In genomic region chr4:130360238-130360590, GRCm38 (mm10) we compare ENCODE assay signal across 8 mouse cellular contexts. TPM values are rescaled to one million over a fixed set of nuclear protein-coding genes. Genes with fewer than 3 reads are reported as not detected.
DNase-seq lines count a peak whose midpoint lies in the region; ATAC-seq and TF ChIP-seq lines count a peak whose summit lies in the region.

No protein-coding gene starts in this region.

- peak overlapping the region; percentile 69 for H3K4me2 ChIP-seq in heart, embryonic 12.5 days
- H3K4me2 ChIP-seq in CH12.LX (ENCODE audit: insufficient read depth, low read depth, poor library complexity, severe bottlenecking) = no peak overlapping the region
- peak overlapping the region; percentile 70 for H3K4me2 ChIP-seq in forebrain, embryonic 13.5 days
- peak overlapping the region; percentile 95 for H3K4me2 ChIP-seq in liver, embryonic 14.5 days (ENCODE audit: low read depth)

- TF ChIP-seq POLR2A in CH12.LX (IDR thresholded peaks at IDR 0.05; ENCODE audit: low read depth, low read length) = no peak

- dilution Hi-C loops in CH12.LX (cut with MboI; ENCODE audit: extremely low pct_ligation_motif_present, extremely low pct_unique_long_range_greater_than_20kb, low sequenced_read_pairs) = no loop called here

- H3K36me3 ChIP-seq in heart, embryonic 12.5 days = peaks cover 38% of the 10 kb centered on the region
- peaks cover 26 to 50% of the 10 kb centered on the region in 2 experiments for H3K36me3 ChIP-seq in CH12.LX (replicated peaks in 1 of 2; ENCODE audit: control insufficient read depth in 1 of 2, insufficient read depth in 1 of 2, low read length in 1 of 2)
- H3K36me3 ChIP-seq in forebrain, embryonic 13.5 days (ENCODE audit: poor library complexity, severe bottlenecking) = peaks cover 32% of the 10 kb centered on the region
- H3K36me3 ChIP-seq in liver, embryonic 14.5 days (replicated peaks; ENCODE audit: control insufficient read depth, insufficient read depth, low read depth) = peaks cover 27% of the 10 kb centered on the region

- peaks cover 17% of the 10 kb centered on the region for H3K4me1 ChIP-seq in heart, embryonic 12.5 days (replicated peaks)
- H3K4me1 ChIP-seq in CH12.LX (ENCODE audit: control insufficient read depth in 1 of 2, insufficient read depth in 2 of 2) = peaks cover 7 to 28% of the 10 kb centered on the region in 2 experiments
- H3K4me1 ChIP-seq in forebrain, embryonic 13.5 days = peaks cover 24% of the 10 kb centered on the region
- peaks cover 19 to 21% of the 10 kb centered on the region in 2 experiments for H3K4me1 ChIP-seq in liver, embryonic 14.5 days (replicated peaks; ENCODE audit: control insufficient read depth in 2 of 2, insufficient read depth in 2 of 2, low read length in 1 of 2)

- in situ Hi-C loops in CH12.LX (cut with MboI; ENCODE audit: low pct_ligation_motif_present, low pct_unique_long_range_greater_than_20kb, low sequenced_read_pairs) = no loop called here

- H3K9me3 ChIP-seq in heart, embryonic 12.5 days (replicated peaks) = no peaks in the 10 kb centered on the region
- H3K9me3 ChIP-seq in CH12.LX (replicated peaks; ENCODE audit: low read length) = no peaks in the 10 kb centered on the region
- H3K9me3 ChIP-seq in forebrain, embryonic 13.5 days (replicated peaks) = no peaks in the 10 kb centered on the region
- H3K9me3 ChIP-seq in liver, embryonic 14.5 days (ENCODE audit: control insufficient read depth, low read length) = no peaks in the 10 kb centered on the region

- H3K27me3 ChIP-seq in heart, embryonic 12.5 days (replicated peaks) = no peaks in the 10 kb centered on the region
- no peaks in the 10 kb centered on the region for H3K27me3 ChIP-seq in CH12.LX (replicated peaks)
- no peaks in the 10 kb centered on the region for H3K27me3 ChIP-seq in forebrain, embryonic 13.5 days
- H3K27me3 ChIP-seq in liver, embryonic 14.5 days (ENCODE audit: control insufficient read depth, insufficient read depth, low read length) = no peaks in the 10 kb centered on the region

- ATAC-seq in heart, embryonic 12.5 days (ENCODE audit: insufficient number of reproducible peaks, low FRiP score) = no peak
- ATAC-seq in forebrain, embryonic 13.5 days = no peak
- no peak for ATAC-seq in liver, embryonic 14.5 days (ENCODE audit: insufficient read depth)
- no peak for ATAC-seq in inflammation-experienced regulatory T-cells, adult 6 months

- TF ChIP-seq EP300 in CH12.LX (IDR thresholded peaks at IDR 0.05; ENCODE audit: low read length) = no peak
- TF ChIP-seq EP300 in liver, embryonic 14.5 days (IDR thresholded peaks at IDR 0.05; ENCODE audit: low read depth) = no peak

- no peak for TF ChIP-seq RAD21 in CH12.LX (IDR thresholded peaks at IDR 0.05; ENCODE audit: low read depth, low read length)

- peaks cover 54% of the 10 kb centered on the region for H3K79me2 ChIP-seq in CH12.LX (replicated peaks; ENCODE audit: control insufficient read depth, extremely low read depth, insufficient read depth, poor library complexity, severe bottlenecking)

- peak overlapping the region; percentile 95 for H3K9ac ChIP-seq in heart, embryonic 12.5 days
- H3K9ac ChIP-seq in CH12.LX (ENCODE audit: insufficient read depth, low read depth) = peak overlapping the region; percentile 89
- H3K9ac ChIP-seq in forebrain, embryonic 13.5 days = peak overlapping the region; percentile 89
- peak overlapping the region; percentile 96 for H3K9ac ChIP-seq in liver, embryonic 14.5 days (replicated peaks)

- H3K27ac ChIP-seq in heart, embryonic 12.5 days (ENCODE audit: poor library complexity, severe bottlenecking) = peak overlapping the region; percentile 83
- H3K27ac ChIP-seq in CH12.LX (ENCODE audit: insufficient read depth, low read depth) = no peak overlapping the region
- H3K27ac ChIP-seq in forebrain, embryonic 13.5 days = peak overlapping the region; percentile 52; the same call in 1 of the 2 replicates
- peak overlapping the region; percentile 72 for H3K27ac ChIP-seq in liver, embryonic 14.5 days

- WGBS in heart, embryonic 12.5 days = under 1% methylated on average over 19 of the region's 19 CpGs
- WGBS in forebrain, embryonic 13.5 days = under 1% methylated on average over 19 of the region's 19 CpGs
- under 1% methylated on average over 19 of the region's 19 CpGs for WGBS in liver, embryonic 14.5 days (ENCODE audit: insufficient replicate concordance)

- no peak for DNase-seq in heart, adult 8-10 months (ENCODE audit: low spot score)
- peak; percentile 15 for DNase-seq in CH12.LX (ENCODE audit: extremely low read depth)
- DNase-seq in liver, embryonic 14.5 days (ENCODE audit: low read depth in 3 of 3, low spot score in 3 of 3) = no peak
- no peak for DNase-seq in urinary bladder, postnatal 14 days (ENCODE audit: low spot score)
- no peak for DNase-seq in adrenal gland, postnatal 14 days

- no peak for TF ChIP-seq CTCF in CH12.LX (conservative IDR thresholded peaks at IDR 0.05 in 1 of 2, IDR thresholded peaks at IDR 0.05 in 1 of 2; ENCODE audit: low read depth in 2 of 2, low read length in 2 of 2)
- no peak for TF ChIP-seq CTCF in liver, embryonic 14.5 days (IDR thresholded peaks at IDR 0.05; ENCODE audit: low read depth)

- H3K4me3 ChIP-seq in heart, embryonic 12.5 days = peak overlapping the region; percentile 95
- H3K4me3 ChIP-seq in CH12.LX (replicated peaks in 1 of 3; ENCODE audit: low read depth in 2 of 3, low read length in 2 of 3, poor library complexity in 1 of 3) = peak overlapping the region; percentile 74 to 97 (median 94)
- H3K4me3 ChIP-seq in forebrain, embryonic 13.5 days = peak overlapping the region; percentile 75
- H3K4me3 ChIP-seq in liver, embryonic 14.5 days (ENCODE audit: insufficient read depth in 1 of 2, low read depth in 2 of 2, low read length in 2 of 2) = peak overlapping the region; percentile 89 to 99

TF ChIP-seq in CH12.LX, 34 proteins besides CTCF, POLR2A, EP300 and RAD21 (continues in another document):
- no peak for TF ChIP-seq E2F4 (IDR thresholded peaks at IDR 0.05; ENCODE audit: insufficient replicate concordance, low read depth, low read length)
- TF ChIP-seq MXI1 (IDR thresholded peaks at IDR 0.05; ENCODE audit: low read depth, low read length) = no peak
- no peak for TF ChIP-seq BHLHE40 (IDR thresholded peaks at IDR 0.05; ENCODE audit: low read depth, low read length)
- TF ChIP-seq TBP (conservative IDR thresholded peaks at IDR 0.05; ENCODE audit: low read depth, low read length) = 0 out of 2 replicates have a peak, but pooled peaks have one; percentile 7
- no peak for TF ChIP-seq HCFC1 (IDR thresholded peaks at IDR 0.05; ENCODE audit: low read depth, low read length)
- no peak for TF ChIP-seq USF2 (conservative IDR thresholded peaks at IDR 0.05; ENCODE audit: low read depth, low read length)

RNA-seq across cellular contexts. Expression of gene Snrnp40, which starts 0.3 kb away (rescaled TPM):
- 84.5 and 85.5 TPM in 2 replicates for polyA plus RNA-seq in heart, embryonic 12.5 days (2016; fragmentation: Nextera tagmentation; extraction: Ambion mirVana)
- total RNA-seq in heart, adult 8-10 months (2022) = 10 to 100 TPM; 12.8 to 17.2 (median 16.7) TPM
- total RNA-seq in CH12.LX (2012; rRNA removed) = 108 and 134 TPM in 2 replicates
- 180 and 184 TPM in 2 replicates for total RNA-seq in CH12.LX (2014; rRNA removed)
- 128 and 157 TPM in 2 replicates for polyA plus RNA-seq in CH12.LX (2012; ENCODE audit: insufficient read length, low read depth)
- 177 and 180 TPM in 2 replicates for polyA plus RNA-seq in forebrain, embryonic 13.5 days (2015; fragmentation: Nextera tagmentation; extraction: Ambion mirVana)
- 39.8 and 50.3 TPM in 2 replicates for polyA plus RNA-seq in liver, embryonic 14.5 days (2012; rRNA removed)
- polyA plus RNA-seq in liver, embryonic 14.5 days (2014; fragmentation: Nextera tagmentation; extraction: Ambion mirVana) = 74.6 and 77.2 TPM in 2 replicates
- polyA plus RNA-seq in inflammation-experienced regulatory T-cells, adult 6 months (2017; shearing (Covaris generic)) = 10 to 100 TPM; 53.6 to 63.4 (median 62.1) TPM
- total RNA-seq in adrenal gland, postnatal 14 days (2021) = 30.6 and 38.0 TPM in 2 replicates

RNA-seq across cellular contexts. Expression of gene Zcchc17, which starts 0.5 kb away (rescaled TPM):
- 46.2 and 48.2 TPM in 2 replicates for polyA plus RNA-seq in heart, embryonic 12.5 days (2016; fragmentation: Nextera tagmentation; extraction: Ambion mirVana)
- total RNA-seq in heart, adult 8-10 months (2022) = 10 to 100 TPM; 24.2 to 35.4 (median 29.0) TPM
- total RNA-seq in CH12.LX (2012; rRNA removed) (31.7 and 42.6 TPM in 2 replicates), CH12.LX (2014; rRNA removed) (51.8 and 54.8 TPM in 2 replicates)
- polyA plus RNA-seq in CH12.LX (2012; ENCODE audit: insufficient read length, low read depth) = 67.7 and 87.4 TPM in 2 replicates
- polyA plus RNA-seq in forebrain, embryonic 13.5 days (2015; fragmentation: Nextera tagmentation; extraction: Ambion mirVana) = 84.6 and 90.5 TPM in 2 replicates
- 10.8 and 17.1 TPM in 2 replicates for polyA plus RNA-seq in liver, embryonic 14.5 days (2012; rRNA removed)
- 44.9 and 49.7 TPM in 2 replicates for polyA plus RNA-seq in liver, embryonic 14.5 days (2014; fragmentation: Nextera tagmentation; extraction: Ambion mirVana)
- 10 to 100 TPM; 69.3 to 84.5 (median 79.9) TPM for polyA plus RNA-seq in inflammation-experienced regulatory T-cells, adult 6 months (2017; shearing (Covaris generic))
- 34.5 and 39.1 TPM in 2 replicates for total RNA-seq in adrenal gland, postnatal 14 days (2021)

RNA-seq across cellular contexts. Expression of gene Gm10570, which starts 51.7 kb away (rescaled TPM):
- 0.88 and 1.5 TPM in 2 replicates for polyA plus RNA-seq in heart, embryonic 12.5 days (2016; fragmentation: Nextera tagmentation; extraction: Ambion mirVana)
- total RNA-seq in heart, adult 8-10 months (2022) = under 1 TPM in 1 of 4 experiments, not detected in 3; 0.91 TPM
- total RNA-seq in CH12.LX (2012; rRNA removed) = not detected in 2 replicates
- total RNA-seq in CH12.LX (2014; rRNA removed) = not detected in 2 replicates
- polyA plus RNA-seq in CH12.LX (2012; ENCODE audit: insufficient read length, low read depth) = not detected in 2 replicates
- 0.72 TPM in 1 of 2 replicates, not detected in the other for polyA plus RNA-seq in forebrain, embryonic 13.5 days (2015; fragmentation: Nextera tagmentation; extraction: Ambion mirVana)
- 0.08 TPM in 1 of 2 replicates, not detected in the other for polyA plus RNA-seq in liver, embryonic 14.5 days (2012; rRNA removed)
- not detected in 2 replicates for polyA plus RNA-seq in liver, embryonic 14.5 days (2014; fragmentation: Nextera tagmentation; extraction: Ambion mirVana)
- not detected for polyA plus RNA-seq in inflammation-experienced regulatory T-cells, adult 6 months (2017; shearing (Covaris generic))
- 1.5 TPM in 1 of 2 replicates, not detected in the other for total RNA-seq in adrenal gland, postnatal 14 days (2021)

RNA-seq across cellular contexts. Expression of gene Fabp3, which starts 51.8 kb away (rescaled TPM):
- 762 and 794 TPM in 2 replicates for polyA plus RNA-seq in heart, embryonic 12.5 days (2016; fragmentation: Nextera tagmentation; extraction: Ambion mirVana)
- total RNA-seq in heart, adult 8-10 months (2022) = 1,000 to 10,000 TPM; 6,025 to 7,484 (median 6,750) TPM
- total RNA-seq in CH12.LX (2012; rRNA removed) (not detected in 2 replicates), CH12.LX (2014; rRNA removed) (not detected in 2 replicates)
- 0.38 TPM in 1 of 2 replicates, not detected in the other for polyA plus RNA-seq in CH12.LX (2012; ENCODE audit: insufficient read length, low read depth)
- polyA plus RNA-seq in forebrain, embryonic 13.5 days (2015; fragmentation: Nextera tagmentation; extraction: Ambion mirVana) = 46.8 and 49.5 TPM in 2 replicates
- polyA plus RNA-seq in liver, embryonic 14.5 days (2012; rRNA removed) = 0.15 and 0.61 TPM in 2 replicates
- polyA plus RNA-seq in liver, embryonic 14.5 days (2014; fragmentation: Nextera tagmentation; extraction: Ambion mirVana) = 0.22 and 0.29 TPM in 2 replicates
- polyA plus RNA-seq in inflammation-experienced regulatory T-cells, adult 6 months (2017; shearing (Covaris generic)) = 1 to 10 TPM in 1 of 3 experiments, not detected in 2; 1.6 TPM
- total RNA-seq in adrenal gland, postnatal 14 days (2021) = 185 and 345 TPM in 2 replicates
